Mouse (Mus musculus) olfactory bulb, adult 2 months (tissue): ENCODE results near the gene Wscd2.

ENCODE experiments used
- CTCF ChIP-seq: fragments of 200-500 bp; IDR thresholded peaks from 2 replicates; pipeline ENCODE4 v1.5.1; 2012; ENCODE audit warnings: low read depth, mild to moderate bottlenecking, low read length, moderate library complexity; ENCODE audit not compliant: insufficient read depth
- POLR2A ChIP-seq: fragments of 200-500 bp; IDR thresholded peaks from 2 replicates; pipeline ENCODE4 v1.6.1; 2012; ENCODE audit warnings: mild to moderate bottlenecking, low read depth, low read length, moderate library complexity; ENCODE audit not compliant: insufficient read depth

GRCm38 (mm10) chr5:113580248-113580647 is 90.1 kb downstream of the Wscd2 start:
- TF ChIP-seq POLR2A = no peak
- peak; percentile 40 for TF ChIP-seq CTCF
